Mouse (Mus musculus) forebrain, embryonic 10.5 days (tissue): ENCODE data around the gene Fam187b. TPM values are rescaled to one million over a fixed set of nuclear protein-coding genes. Genes with fewer than 3 reads are reported as not detected.
"Not testable (repeated sequence)": the region's sequence is repeated elsewhere in the genome, so short reads cannot be mapped to it uniquely, and the experiment has no call there.

Experiments
- DNase-seq: peaks from one replicate; pipeline ENCODE4 v3.0.0-alpha.2; 2017; ENCODE audit warnings: low spot score; ENCODE audit errors: extremely low spot score
- H3K27ac ChIP-seq: fragments of 300-500 bp; sonication (generic); 2 replicates; pipeline ENCODE4 v1.5.1; 2016; ENCODE audit warnings: mild to moderate bottlenecking
- H3K27me3 ChIP-seq: fragments of 300-500 bp; sonication (generic); 2 replicates; pipeline ENCODE4 v1.6.1; 2016; ENCODE audit warnings: mild to moderate bottlenecking; ENCODE audit not compliant: poor library complexity, severe bottlenecking
- H3K36me3 ChIP-seq: fragments of 300-500 bp; sonication (generic); replicated peaks from 2 replicates; pipeline ENCODE4 v1.6.1; 2016; ENCODE audit warnings: mild to moderate bottlenecking, moderate library complexity
- H3K4me1 ChIP-seq: fragments of 300-500 bp; sonication (generic); 2 replicates; pipeline ENCODE4 v1.6.1; 2016
- H3K4me3 ChIP-seq: fragments of 300-500 bp; sonication (generic); 2 replicates; pipeline ENCODE4 v1.5.1; 2016; ENCODE audit warnings: mild to moderate bottlenecking, moderate library complexity
- H3K9me3 ChIP-seq: fragments of 300-500 bp; sonication (generic); 2 replicates; pipeline ENCODE4 v1.6.1; 2016; ENCODE audit warnings: mild to moderate bottlenecking, moderate library complexity
- WGBS: fragments of 180-500 bp; shearing (Covaris S2); methylation state at CpG from one replicate; pipeline ENCODE4 v1.1.7; 2016; 5-methylcytosine and 5-hydroxymethylcytosine counted together
- polyA plus RNA-seq: library from polyadenylated mRNA; unstranded; fragments of >200 nt; fragmentation: Nextera tagmentation; extraction: Ambion mirVana; gene quantifications from 2 replicates; pipeline ENCODE4 v1.2.1, GENCODE M21; 2016

The Fam187b gene
- polyA plus RNA-seq = 2.1 and 2.3 TPM in 2 replicates

DNA sequence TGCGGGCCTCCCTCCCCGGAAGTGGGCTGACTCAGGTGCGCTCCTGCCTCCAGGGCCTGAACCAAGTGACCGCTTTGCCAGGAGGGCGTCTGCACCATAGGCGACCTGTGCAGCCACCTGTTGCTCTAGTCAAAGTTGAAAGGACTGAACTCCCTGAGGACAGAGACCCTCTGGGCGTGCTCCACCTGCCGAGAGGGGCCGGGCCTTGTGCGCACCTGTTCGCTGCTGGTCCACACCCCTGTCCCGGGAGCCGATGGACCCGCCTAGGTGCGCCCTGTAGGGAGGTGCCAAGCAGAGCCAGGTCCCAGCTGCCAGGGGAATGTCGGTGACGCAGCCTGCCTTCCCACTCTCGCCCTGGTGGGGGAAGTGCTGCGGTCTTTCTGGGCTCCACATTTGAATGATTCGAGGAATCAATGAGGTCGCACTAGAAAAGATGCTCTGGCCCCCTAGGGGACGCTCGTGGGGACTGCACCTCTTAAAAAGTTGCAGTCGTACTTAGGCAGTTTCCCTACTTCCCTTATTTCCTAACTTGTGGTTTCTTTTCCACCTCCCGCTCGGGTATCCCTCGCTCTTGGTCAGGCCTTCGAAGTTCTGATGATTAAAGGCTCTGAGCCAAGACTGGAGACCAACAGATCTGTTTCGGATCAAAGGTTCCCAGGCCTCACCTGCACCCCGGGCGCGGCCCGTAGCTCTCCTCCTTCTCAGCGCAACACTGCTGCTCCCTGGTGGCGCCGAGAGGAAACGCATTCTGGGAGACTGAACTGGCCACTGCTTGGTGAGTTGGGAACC lies at the start of gene Fam187b:
Gene Fam187b, plus strand, starts transcription at position 290 of the 789 bp plus-strand sequence.
- Histone ChIP-seq H3K27ac (peak within 1 kb of the TSS; percentile 88), H3K36me3 (peaks cover 30% of the 10 kb centered on the region), H3K4me1 (peaks cover 22% of the 10 kb centered on the region), H3K9me3 (no peaks in the 10 kb centered on the region), H3K4me3 (peak within 1 kb of the TSS; percentile 67), H3K27me3 (peaks cover 23% of the 10 kb centered on the region)
- under 1% methylated on average over 37 of the region's 37 CpGs for WGBS
- peak; percentile 86 for DNase-seq

DNA sequence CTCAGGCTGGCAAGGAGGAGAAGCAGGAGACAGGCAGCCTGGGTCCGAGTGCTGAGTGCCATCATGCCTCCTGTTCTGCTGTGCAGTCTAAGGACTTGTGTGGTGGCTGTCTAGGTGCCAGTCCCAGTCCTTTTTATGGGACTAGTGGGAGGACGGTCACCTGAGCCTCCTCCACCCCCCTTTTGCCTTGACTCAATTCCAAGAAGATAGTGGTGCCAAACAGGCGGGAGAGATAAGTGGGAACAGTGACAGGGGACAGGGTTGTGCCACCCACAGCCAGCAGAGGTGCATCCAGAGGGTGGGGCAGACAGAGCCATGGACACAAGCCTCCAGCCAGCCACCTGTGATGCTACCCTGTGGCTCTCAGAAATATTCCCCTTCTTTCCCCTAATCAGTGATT lies 49.5 kb upstream of the Fam187b start:
- H3K9me3 ChIP-seq = no peaks in the 10 kb centered on the region
- H3K4me3 ChIP-seq = no peak overlapping the region
- H3K27me3 ChIP-seq = no peaks in the 10 kb centered on the region
- no peaks in the 10 kb centered on the region for H3K36me3 ChIP-seq
- no peak overlapping the region for H3K27ac ChIP-seq
- no peaks in the 10 kb centered on the region for H3K4me1 ChIP-seq
- 75% methylated on average over 3 of the region's 3 CpGs for WGBS
- DNase-seq = no peak

DNA sequence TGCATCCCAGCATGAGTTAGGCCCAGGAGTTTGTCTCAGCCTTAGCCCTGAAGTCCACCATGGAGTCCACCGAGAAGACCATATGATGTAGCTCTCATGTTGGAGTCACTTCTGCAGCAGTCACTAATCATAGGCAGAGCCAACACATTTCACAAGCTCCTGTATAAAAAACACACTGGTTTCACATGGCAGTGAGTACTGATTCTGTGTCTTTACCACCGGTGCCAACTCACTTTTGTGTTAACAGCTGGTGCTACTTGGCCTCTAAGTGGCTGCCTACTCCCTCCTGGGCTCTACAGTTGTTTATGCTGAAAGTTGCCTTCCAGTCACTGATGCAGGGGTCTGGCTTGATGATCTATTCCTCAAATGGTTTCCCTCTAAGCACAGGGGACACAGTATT lies 49.0 kb upstream of the Fam187b start, which contains the start of gene Hamp2:
Gene Hamp2, minus strand, starts transcription at position 101 of the 400 bp plus-strand sequence.
- not testable (repeated sequence) for H3K4me1 ChIP-seq, H3K36me3 ChIP-seq, DNase-seq, H3K4me3 ChIP-seq, H3K27ac ChIP-seq, H3K9me3 ChIP-seq, H3K27me3 ChIP-seq
- 72% methylated on average over 2 of the region's 2 CpGs for WGBS

DNA sequence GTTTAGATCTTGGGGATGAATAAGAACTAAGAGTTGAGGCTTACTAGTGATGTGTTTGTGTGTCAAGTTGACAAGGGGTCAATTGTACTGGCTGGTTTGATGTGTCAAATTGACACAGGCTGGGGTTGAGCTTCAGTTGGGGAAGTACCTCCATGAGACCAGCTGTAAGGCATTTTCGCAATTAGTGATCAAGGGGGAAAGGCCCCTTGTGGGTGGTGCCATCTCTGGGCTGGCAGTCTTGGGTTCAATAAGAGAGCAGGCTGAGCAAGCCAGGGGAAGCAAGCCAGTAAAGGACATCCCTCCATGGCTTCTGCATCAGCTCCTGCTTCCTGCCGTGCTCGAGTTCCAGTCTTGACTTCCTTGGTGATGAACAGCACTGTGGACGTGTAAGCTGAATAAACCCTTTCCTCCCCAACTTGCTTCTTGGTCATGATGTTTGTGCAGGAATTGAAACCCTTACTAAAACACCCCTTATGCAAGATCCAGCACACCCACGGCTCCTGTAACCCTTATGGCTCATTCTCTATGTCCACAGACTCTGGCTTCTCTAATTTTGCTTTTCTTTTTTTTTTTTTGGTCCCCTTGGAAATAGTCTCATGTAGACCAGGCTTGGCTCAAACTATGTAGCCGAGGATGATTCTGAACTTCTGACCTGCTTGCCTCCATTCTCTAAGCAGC lies 38.0 kb upstream of the Fam187b start:
- not testable (repeated sequence) for DNase-seq, H3K4me3 ChIP-seq, H3K27ac ChIP-seq, H3K9me3 ChIP-seq, H3K27me3 ChIP-seq, H3K36me3 ChIP-seq, H3K4me1 ChIP-seq
- WGBS = 77% methylated on average over 6 of the region's 6 CpGs

DNA sequence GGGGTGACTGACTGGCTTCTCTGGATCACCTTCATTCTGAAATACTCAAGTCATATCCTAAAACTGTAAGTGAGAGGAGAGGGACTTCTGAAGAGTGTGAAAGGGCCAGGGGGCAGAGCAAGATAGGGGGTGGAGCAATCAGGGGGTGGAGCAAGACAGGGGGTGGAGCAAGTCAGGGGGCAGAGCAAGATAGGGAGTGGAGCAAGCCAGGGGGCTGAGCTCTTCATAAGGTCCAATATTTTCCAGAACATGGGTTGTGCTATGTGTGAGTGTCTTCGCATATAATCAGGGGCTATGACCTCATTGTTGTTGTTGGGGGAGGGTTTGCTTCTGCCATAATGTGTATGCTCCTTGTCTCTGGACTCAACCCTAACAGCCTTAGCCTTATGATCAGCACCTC lies 33.5 kb upstream of the Fam187b start:
- WGBS = 81% methylated on average over 1 of the region's 1 CpGs
- DNase-seq, H3K36me3 ChIP-seq, H3K27ac ChIP-seq, H3K27me3 ChIP-seq, H3K9me3 ChIP-seq, H3K4me1 ChIP-seq, H3K4me3 ChIP-seq: not testable (repeated sequence)

DNA sequence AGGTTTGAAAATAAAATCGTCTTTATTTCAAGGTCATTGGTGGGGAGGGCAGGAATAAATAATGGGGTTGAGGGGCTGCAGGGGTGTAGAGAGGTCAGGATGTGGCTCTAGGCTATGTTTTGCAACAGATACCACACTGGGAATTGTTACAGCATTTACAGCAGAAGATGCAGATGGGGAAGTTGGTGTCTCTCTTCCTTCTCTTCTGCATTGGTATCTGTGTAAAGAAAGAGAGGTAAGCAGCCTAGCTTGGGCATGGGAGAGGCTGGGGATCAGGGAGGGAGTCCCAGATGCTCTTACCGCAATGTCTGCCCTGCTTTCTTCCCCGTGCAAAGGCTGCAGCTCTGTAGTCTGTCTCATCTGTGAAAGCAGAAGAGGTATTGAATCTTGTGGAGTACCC lies 31.2 kb upstream of the Fam187b start:
- H3K9me3 ChIP-seq, H3K27me3 ChIP-seq, DNase-seq, H3K4me3 ChIP-seq, H3K27ac ChIP-seq, H3K4me1 ChIP-seq: not testable (repeated sequence)
- 55% methylated on average over 3 of the region's 3 CpGs for WGBS
- peaks cover 20% of the 10 kb centered on the region for H3K36me3 ChIP-seq

DNA sequence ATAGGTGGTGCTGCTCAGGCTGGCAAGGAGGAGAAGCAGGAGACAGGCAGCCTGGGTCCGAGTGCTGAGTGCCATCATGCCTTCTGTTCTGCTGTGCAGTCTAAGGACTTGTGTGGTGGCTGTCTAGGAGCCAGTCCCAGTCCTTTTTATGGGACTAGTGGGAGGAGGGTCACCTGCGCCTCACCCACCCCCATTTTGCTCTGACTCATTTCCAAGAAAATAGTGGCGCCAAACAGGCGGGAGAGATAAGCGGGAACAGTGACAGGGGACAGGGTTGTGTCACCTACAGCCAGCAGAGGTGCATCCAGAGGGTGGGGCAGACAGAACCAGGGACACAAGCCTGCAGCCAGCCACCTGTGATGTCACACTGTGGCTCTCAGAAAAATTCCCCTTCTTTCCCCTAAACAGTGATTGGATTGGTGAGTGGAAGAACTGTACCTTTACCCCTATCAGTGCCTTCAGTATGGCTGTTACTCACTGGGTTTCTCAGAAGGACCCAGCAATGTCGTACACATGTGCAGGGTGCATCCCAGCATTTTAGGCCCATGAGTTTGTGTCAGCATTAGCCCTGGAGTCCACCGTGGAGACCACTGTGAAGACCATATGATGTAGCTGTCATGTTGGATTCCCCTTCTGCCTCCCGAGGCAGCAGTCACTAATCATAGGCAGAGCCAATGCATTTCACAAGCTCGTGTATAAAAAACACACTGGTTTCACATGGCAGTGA lies 29.5 kb upstream of the Fam187b start, which contains the start of gene Hamp:
Gene Hamp, minus strand, starts transcription at position 124 of the 727 bp plus-strand sequence.
- Histone ChIP-seq H3K36me3 (peaks cover 30% of the 10 kb centered on the region), H3K27me3 (no peaks in the 10 kb centered on the region), H3K9me3 (no peaks in the 10 kb centered on the region), H3K4me3 (no peak within 1 kb of the TSS), H3K27ac (no peak within 1 kb of the TSS), H3K4me1 (no peaks in the 10 kb centered on the region)
- DNase-seq = no peak
- 78% methylated on average over 9 of the region's 9 CpGs for WGBS

DNA sequence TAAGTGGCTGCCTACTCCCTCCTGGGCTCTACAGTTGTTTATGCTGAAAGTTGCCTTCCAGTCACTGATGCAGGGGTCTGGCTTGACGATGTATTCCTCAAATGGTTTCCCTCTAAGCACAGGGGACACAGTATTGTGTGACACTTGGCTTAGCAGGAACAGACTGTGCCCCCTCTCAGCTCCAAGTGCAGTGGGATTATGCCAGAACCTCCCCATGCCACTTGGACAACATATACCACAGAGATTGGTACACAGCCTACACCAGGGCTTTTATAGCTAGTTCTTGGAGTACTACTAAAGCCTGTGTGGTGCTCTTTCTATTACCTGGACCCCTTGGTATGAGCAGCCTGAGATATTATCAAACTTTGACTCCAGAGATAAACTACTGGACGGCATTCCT lies 28.9 kb upstream of the Fam187b start:
- H3K27me3 ChIP-seq, DNase-seq, H3K4me1 ChIP-seq, H3K9me3 ChIP-seq, H3K4me3 ChIP-seq, H3K27ac ChIP-seq: not testable (repeated sequence)
- peaks cover 37% of the 10 kb centered on the region for H3K36me3 ChIP-seq
- 74% methylated on average over 2 of the region's 2 CpGs for WGBS

DNA sequence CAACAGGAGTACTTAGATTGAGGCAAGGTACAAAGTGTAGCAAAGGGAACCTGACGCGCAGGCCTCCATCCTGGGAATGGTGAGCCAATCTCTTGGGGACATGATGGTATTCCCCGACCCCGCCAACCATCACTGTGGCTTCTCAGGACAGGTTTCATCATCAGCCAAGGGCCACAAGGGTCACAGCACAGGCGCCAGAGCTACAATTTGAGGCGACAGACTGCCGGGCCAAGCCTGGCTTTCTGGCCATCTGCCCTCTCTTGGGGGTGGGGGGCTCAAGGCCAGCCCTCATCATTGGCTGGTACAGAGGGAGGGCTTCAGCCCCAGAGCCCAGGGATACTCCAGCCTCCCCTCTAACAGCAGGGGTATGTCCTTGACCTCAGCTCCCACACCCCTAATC lies 28.1 kb upstream of the Fam187b start:
- not testable (repeated sequence) for H3K27me3 ChIP-seq, H3K9me3 ChIP-seq, DNase-seq, H3K4me1 ChIP-seq, H3K27ac ChIP-seq, H3K4me3 ChIP-seq
- WGBS = 94% methylated on average over 7 of the region's 7 CpGs
- H3K36me3 ChIP-seq = peaks cover 44% of the 10 kb centered on the region

DNA sequence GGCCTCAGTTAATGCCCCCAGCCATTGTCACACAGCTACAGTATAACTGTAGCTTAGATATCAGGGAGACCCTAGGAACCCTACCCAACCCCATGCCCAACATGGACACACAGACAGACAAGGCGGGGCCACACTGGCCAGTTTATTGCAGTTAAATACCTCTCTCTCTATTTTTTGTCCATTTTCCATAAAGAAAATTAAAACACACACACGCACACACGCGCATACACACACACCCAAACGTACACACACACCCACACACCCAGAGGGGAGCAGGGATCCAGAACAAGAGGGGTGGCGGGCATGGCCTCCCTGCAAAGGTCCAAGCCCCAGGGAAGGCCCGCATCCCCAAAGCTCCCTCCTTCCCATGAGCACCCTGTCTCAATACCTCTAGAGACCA lies 27.7 kb upstream of the Fam187b start:
- 94% methylated on average over 7 of the region's 7 CpGs for WGBS
- H3K4me3 ChIP-seq = no peak overlapping the region
- H3K36me3 ChIP-seq = peaks cover 48% of the 10 kb centered on the region
- no peaks in the 10 kb centered on the region for H3K4me1 ChIP-seq
- no peaks in the 10 kb centered on the region for H3K27me3 ChIP-seq
- H3K27ac ChIP-seq = no peak overlapping the region
- H3K9me3 ChIP-seq = no peaks in the 10 kb centered on the region
- DNase-seq = no peak

DNA sequence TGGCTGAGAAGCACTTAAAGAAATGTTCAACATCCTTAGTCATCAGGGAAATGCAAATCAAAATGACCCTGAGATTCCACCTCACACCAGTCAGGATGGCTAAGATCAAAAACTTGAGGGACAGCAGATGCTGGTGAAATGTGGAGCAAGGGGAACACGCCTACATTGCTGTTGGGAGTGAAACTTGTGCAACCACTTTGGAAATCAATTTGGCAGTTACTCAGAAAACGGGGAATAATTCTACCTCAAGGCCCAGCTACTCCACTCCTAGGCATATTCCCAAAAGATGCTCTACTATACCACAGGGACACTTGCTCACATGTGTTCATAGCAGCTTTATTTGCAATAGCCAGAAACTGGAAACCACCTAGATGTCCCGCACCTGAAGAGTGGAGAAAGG lies 23.7 kb upstream of the Fam187b start:
- WGBS = 83% methylated on average over 3 of the region's 3 CpGs
- H3K4me1 ChIP-seq, H3K27me3 ChIP-seq, DNase-seq, H3K9me3 ChIP-seq, H3K27ac ChIP-seq, H3K4me3 ChIP-seq: not testable (repeated sequence)
- peaks cover 87% of the 10 kb centered on the region for H3K36me3 ChIP-seq

DNA sequence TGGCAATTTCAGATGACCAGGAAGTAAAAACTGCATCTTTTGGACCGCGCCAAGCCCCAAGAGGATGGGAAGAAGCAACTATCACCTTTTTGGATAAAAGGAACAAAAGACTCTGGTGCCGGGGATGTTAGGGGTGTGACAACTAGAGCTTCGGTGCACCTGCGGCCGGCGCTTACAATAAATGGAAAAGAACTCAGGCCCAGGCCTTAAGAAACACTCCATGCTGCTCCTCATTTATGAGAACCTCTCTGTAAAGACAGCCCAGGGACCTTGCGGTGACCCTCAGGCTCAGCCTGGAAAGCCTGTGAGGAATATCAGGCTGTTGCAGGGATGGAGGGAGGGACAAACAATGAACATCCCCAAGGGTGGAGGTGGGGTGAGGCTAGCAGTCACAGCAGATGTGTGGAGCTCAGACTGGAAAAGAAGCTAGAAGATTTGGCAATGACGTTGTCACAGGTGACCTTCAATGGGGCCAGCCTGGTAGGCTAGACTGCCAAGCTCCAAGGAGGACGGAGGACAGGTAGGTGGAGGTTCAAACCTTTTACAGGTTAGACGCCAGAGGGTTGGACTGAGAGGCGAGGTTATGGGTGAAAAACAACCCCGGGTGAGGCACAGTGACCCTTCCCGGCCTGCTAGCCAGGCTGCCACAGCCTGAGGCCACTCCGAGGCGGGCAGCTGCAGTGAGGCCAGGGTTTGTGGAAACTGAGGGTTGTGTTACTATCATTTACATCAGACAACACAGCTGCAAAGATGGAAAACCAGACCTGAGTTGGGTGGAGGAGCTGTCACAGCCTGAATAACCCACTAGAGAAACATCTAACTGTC lies 20.9 kb upstream of the Fam187b start:
- H3K27ac ChIP-seq = no peak overlapping the region
- H3K4me1 ChIP-seq = peaks cover 11% of the 10 kb centered on the region
- no peaks in the 10 kb centered on the region for H3K9me3 ChIP-seq
- no peak for DNase-seq
- H3K36me3 ChIP-seq = peaks cover 73% of the 10 kb centered on the region
- no peak overlapping the region for H3K4me3 ChIP-seq
- no peaks in the 10 kb centered on the region for H3K27me3 ChIP-seq
- 94% methylated on average over 16 of the region's 16 CpGs for WGBS
